Mouse (Mus musculus) layer of hippocampus, postnatal 10 days (tissue): ENCODE results near the gene Pla2g6. TPM values are rescaled to one million over a fixed set of nuclear protein-coding genes. Genes with fewer than 3 reads are reported as not detected.
A peak's percentile ranks its signal among the peaks of the same experiment; 100 is the strongest.

Experiments
- DNase-seq, 2 experiments: peaks; one replicate each; pipeline ENCODE4 v3.0.0; 2021; ENCODE audit warnings: low spot score in 2 of 2
- total RNA-seq, 2 experiments: library from RNA; stranded (reverse); gene quantifications; 2 replicates each; pipeline ENCODE4 v1.2.3; 2021

Pla2g6 gene
- total RNA-seq, 2 experiments from 2014 or later, result 18.3 to 22.5 TPM

DNA sequence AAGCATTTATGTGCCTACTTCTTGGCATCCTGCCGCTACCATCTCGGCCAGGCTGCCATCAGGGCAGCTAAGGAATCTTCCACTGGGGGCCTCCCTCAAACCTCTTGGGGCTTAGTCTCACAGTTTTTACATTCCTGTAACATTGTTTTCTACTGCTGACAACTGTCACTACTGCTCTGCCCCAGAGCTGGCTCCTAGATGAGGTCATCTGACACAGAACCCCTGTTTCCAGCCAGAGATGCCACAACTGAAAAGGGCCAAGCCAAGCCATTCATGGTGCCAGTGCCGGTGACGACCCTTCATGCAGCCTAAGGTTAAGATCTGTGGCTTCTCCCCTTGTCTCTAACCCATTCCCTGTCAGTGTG lies 4.4 kb downstream of the Pla2g6 start:
- DNase-seq, result no peak

GRCm38 (mm10) chr15:79322991-79323790 lies 5.0 kb downstream of the Pla2g6 start:
- DNase-seq, result no peak

DNA sequence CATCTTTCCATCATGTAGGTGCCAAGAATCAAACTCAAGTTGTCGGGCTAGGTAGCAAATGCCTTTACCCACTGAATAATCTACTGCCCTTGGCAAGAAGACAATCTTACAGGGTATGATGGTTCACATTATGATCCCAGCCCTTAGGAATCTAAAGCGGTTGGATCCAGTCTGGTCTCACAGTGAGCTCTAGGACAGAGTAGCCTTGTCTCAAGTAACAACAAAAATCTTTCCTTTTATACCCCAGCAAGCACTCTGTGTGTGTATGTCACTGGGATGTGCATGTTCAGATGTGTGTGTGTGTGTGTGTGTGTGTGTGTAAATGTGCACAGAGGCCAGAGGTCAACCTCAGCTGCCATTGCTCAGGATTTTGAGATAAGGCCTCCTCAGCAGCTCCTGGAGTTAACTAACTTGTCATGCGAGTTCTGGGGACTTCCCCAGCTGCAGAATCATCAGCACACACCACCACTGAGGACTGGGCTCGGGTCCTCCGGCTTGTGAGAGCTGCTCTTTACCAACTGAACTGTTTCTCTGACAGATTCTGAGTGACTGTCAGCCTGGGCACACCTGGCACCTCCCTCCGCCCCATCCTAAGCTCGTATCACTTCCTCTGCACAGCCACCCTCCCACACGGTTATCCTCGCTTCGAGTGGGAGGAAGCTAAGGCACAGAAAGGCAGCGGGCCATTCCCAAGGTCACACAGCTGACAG lies 5.8 kb downstream of the Pla2g6 start:
- no peak for DNase-seq

- no peak for DNase-seq
These were observed 6.4 kb downstream of the Pla2g6 start for GRCm38 (mm10) chr15:79321733-79322190.

DNA sequence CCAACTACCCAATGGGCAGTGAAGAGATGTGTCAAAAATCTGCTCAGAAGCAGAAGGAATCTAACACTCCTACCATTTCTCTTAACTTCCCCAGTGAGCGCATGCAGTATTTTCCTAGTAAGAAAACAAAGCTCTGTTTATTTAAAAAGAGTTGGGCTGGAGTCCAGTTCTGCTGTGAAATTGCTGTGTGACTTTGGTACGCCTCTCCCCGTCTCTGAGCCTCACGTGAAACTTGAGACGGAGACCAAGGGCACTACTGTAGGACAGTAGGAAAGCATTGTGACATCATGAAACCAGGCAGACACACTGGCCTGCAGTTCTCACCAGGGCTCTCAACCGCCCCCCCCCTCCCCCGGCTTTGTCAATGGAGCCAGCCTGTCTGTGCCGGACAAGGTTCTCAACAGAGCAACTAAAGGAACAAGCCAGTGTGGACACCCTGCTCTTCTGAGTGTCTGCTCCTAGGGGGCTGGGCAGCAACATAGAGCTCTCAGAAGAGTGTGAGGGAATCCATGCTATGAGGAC lies 14.3 kb downstream of the Pla2g6 start:
- no peak for DNase-seq

GRCm38 (mm10) chr15:79307861-79308260 lies 20.3 kb downstream of the Pla2g6 start:
- DNase-seq, result no peak

- DNase-seq, result no peak
These were observed 22.1 kb downstream of the Pla2g6 start for GRCm38 (mm10) chr15:79306043-79306637.

DNA sequence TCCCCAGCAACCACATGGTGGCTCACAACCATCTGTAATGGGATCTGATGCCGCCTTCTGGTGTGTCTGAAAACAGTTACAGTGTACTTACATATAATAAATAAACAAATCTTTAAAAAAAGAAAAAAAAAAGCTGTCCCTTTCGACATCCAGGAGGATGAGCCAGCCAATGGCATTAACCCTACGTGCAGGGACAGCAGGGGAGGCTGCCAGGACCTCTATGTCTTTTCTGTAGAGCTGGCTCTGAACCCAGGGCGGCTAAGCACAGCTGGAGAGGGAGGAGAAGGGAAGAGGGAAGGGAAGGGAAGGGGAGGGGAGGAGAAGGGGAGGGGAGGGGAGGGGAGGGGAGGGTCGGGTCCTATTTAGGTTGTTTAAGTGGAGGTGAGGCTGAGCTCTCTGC lies 23.4 kb downstream of the Pla2g6 start:
- DNase-seq, result no peak

DNA sequence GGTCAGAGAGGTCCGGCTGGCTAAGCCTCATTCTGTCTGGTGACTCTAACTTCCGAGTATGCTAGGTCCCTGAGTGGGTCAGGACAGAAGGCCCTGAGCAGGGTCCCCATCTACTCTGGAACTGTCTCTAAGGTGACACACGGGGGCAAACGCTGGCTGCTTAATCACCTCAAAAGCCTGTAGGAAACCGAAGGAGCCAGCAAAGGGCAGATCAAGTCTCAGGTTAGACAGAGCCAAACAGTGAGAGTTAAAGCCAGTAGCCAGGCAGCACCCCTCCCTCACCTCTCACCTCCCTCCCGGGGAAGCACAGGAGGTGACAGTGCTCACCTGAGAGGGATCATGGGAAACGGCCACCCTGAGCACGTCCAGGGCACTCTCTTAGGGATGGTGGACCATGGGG lies 24.5 kb downstream of the Pla2g6 start:
- peak in 1 of 2 experiments; percentile 30 for DNase-seq

DNA sequence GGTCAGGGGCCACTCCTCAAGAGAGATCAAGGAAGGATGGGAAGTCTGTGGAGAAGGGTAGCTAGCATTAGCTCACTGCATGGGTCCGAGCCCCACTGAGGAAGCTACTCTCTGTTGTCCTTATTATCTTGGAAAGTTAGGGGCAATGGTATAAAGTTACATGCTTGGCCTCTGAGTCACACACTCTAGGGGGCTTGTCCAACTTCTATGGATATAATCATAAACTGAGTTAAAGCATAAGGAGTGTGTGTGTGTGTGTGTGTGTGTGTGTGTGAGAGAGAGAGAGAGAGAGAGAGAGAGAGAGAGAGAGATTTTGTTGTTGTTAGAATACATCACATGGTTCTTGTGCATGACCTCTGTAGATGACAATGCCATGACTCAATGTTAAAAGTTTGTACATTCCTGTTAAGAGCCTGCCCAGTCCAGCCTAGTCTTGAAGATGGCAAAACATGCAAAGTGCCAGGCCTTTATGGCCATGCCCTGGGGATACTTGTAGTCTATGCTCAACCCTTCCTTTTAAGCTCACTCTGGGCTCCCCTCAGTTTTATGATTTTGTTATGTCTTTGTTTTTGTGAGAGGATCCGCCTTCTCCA lies 28.5 kb downstream of the Pla2g6 start:
- no peak for DNase-seq

- no peak for DNase-seq
These were observed 29.6 kb downstream of the Pla2g6 start for GRCm38 (mm10) chr15:79298553-79298952.

DNA sequence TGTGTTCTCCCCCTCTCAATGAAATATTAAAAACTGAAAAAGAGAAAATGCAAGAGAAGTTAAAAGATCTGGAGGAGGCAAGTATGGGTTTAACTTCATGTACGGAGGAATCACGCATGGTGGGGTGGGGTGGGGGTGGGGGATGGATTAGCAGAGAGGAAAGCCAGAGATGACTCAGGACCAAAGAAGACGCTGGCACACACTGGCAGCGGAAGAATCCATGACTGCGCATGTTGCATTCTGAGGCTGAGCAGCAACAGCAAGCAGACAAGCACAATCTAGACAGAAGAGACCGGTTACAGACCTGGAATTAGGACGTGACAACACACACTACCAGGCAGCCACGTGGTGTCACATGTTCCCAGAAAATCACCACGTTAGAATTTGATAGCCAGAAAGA lies 35.4 kb downstream of the Pla2g6 start:
- no peak for DNase-seq

- no peak for DNase-seq
These were observed 37.9 kb downstream of the Pla2g6 start for GRCm38 (mm10) chr15:79290340-79290739.

DNA sequence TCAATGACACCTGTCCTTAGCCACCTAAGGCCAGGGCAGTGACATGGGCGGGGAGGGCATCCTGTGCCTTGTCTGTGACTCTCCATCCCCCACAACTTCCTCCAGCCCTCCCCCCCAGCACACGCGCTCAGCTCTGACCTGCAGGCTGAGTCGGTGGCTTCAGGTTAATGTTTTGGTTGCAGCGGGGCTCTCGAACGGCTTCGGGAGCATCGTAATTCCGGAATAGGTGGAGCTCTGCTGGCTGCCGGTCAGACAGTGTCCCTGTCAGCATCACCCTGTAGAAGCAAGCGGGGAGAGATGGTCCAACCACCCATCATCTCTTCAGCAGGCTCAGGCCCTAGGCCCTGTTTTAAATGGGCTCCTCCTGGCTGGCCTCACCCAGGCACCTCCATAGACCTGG lies 38.7 kb downstream of the Pla2g6 start:
- DNase-seq, result no peak

DNA sequence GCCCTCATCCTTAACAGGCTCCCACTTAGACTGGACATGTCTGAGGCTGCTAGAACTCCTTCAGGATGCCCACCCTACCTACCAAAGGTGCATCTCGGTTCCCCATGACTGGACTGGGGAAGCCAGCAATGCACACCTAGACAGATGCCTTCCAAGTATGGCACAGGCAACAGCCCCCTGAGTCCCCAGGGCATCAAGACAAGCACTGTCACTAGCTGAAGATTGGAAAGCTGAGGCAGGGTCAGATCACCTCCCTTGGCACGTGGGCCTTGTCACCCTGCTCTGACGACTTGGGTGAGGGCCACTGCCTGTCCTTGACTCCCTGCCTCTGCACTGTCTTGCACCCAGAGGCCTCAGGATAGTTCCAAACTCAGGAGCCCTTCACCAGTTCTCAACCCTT lies 39.8 kb downstream of the Pla2g6 start:
- no peak for DNase-seq

- no peak for DNase-seq
These were observed 41.1 kb downstream of the Pla2g6 start for GRCm38 (mm10) chr15:79287091-79287490.

DNA sequence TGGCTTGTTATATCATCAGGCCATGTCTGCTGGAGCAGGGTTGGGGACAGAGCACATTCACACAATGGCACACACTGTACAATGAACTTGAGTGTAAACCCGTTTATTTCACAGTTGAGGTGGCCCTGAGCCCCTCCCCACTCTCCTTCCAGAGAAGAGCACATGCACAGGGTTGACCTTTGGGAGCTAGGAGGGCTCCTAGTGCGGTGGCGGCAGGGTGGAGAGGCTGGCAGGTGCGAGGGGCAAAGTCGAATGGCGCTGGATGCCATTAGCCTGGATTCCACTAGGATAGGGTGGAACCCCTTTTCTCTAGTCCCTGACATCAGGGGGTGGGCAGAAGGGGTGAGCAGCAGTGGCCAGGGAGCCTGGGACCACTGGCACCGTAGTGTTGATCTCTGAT lies 42.0 kb downstream of the Pla2g6 start:
- no peak for DNase-seq

DNA sequence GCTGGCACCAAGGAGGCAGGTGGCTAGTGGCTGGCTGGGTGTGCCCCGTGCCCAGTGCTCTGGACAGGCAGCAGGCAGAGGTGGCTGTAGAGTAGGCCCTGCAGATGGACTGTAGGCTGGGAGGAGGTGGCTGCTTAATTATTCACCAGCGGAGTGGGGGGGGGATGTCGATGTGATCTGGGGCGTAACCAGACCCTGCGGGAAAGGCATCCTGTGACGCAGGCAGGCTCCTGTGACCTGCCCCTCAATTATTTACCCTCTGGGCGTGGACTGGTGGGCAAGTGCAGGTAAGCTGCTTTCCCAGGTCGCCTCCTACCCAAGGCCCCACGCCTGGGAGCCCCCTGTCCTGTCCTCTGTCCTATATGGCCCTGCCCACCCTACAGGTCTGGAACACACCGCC lies 42.8 kb downstream of the Pla2g6 start, which contains the start of gene Baiap2l2:
Gene Baiap2l2, minus strand, starts transcription at position 139 of the 400 bp plus-strand sequence.
- no peak for DNase-seq

DNA sequence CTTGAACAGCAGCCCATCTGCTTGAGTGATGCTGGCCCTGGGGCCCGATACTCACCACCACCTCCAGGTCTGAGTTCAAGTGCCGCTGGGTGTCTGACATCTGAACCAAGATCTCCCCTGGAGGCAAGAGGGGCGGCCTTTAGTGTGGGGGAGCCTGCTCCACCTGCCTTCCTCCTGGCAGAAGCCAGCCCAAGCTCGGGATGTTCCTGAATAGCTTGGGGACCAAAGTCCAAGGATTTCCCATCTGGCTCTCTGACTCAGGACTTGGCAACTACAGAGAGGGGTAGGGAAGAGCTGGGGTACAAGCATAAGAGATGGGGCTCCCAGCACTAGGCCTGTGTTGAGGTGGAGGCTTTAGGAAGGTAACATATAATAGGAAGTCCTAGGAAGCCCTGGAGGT lies 44.8 kb downstream of the Pla2g6 start:
- DNase-seq, result no peak

GRCm38 (mm10) chr15:79282434-79282833 lies 45.8 kb downstream of the Pla2g6 start:
- no peak for DNase-seq

- DNase-seq, result no peak
These were observed 46.8 kb downstream of the Pla2g6 start for GRCm38 (mm10) chr15:79281389-79281788.

DNA sequence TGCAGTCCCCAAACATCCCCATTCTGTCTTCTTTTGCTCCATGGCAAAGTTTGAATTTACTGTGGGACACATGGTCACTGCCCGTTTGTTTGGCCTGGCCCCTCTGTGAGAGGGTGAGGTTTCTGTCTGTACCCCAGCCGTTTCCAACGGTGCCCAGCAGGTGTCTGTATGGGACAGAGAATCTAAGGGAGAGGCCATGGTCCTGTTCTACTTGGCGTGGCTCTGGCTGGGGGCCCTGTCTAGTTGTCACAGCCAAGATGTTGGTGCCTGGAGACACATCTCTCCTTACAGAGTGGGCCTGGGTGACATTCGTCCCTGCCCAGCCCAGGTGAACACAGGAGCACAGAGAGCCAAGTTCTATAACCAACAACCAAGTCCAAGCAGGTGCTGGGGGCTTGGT lies 47.3 kb downstream of the Pla2g6 start:
- DNase-seq, result no peak
